Mouse (Mus musculus): ENCODE measurements at regions not wholly inside any gene's neighbourhood (a gene's known extent, or its start where the extent isn't known, plus 50 kb on each side); places are given as distances from the start of the nearest gene placed in this dataset.

DNA sequence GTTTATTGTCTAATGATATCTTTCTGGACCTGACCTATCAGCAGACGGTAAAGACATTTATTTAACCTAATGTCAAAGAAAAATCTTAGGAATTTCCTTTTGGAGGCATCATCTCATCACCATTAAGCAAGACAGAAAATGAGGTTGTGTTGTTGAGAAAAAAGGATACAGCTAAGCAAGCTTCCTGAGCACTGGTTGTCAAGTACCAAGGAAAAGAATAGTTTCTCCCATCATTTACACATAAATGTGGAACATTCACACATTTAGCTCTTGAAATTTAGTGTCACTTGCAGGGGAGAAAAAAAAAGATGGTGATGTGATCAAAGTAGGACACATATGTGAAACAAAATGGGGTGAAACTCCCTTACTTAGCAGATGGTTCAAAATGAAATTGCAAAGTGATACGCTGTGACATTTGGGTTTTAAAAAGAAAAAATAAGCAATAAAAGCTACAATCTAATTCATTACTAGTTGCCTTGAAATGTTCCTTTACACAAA is 157.7 kb upstream of the 1700009N14Rik start:
- Histone ChIP-seq H3K4me3 (ENCODE audit: insufficient read depth, low read depth, low read length) (no peak overlapping the region), H3K36me3 (ENCODE audit: control insufficient read depth, insufficient read depth, low read length) (no peaks in the 10 kb centered on the region), H3K9ac (ENCODE audit: low read depth, low read length) (no peak overlapping the region), H3K4me1 (ENCODE audit: control insufficient read depth, insufficient read depth, low read length) (no peaks in the 10 kb centered on the region), H3K27me3 (ENCODE audit: control insufficient read depth, insufficient read depth, low read length) (no peaks in the 10 kb centered on the region), H3K79me2 (ENCODE audit: control insufficient read depth, insufficient read depth, low read length) (no peaks in the 10 kb centered on the region), H3K27ac (replicated peaks; ENCODE audit: insufficient read depth, low read depth, low read length) (no peak overlapping the region)
- WGBS = 77% methylated on average over 2 of the region's 2 CpGs
- no peak for DNase-seq (ENCODE audit: extremely low read depth, low read depth, low spot score)
- no peak for TF ChIP-seq CTCF (IDR thresholded peaks at IDR 0.05; ENCODE audit: low read depth, low read length)
- TF ChIP-seq POLR2A (IDR thresholded peaks at IDR 0.05; ENCODE audit: extremely low read depth, insufficient read depth, low read length) = no peak

DNA sequence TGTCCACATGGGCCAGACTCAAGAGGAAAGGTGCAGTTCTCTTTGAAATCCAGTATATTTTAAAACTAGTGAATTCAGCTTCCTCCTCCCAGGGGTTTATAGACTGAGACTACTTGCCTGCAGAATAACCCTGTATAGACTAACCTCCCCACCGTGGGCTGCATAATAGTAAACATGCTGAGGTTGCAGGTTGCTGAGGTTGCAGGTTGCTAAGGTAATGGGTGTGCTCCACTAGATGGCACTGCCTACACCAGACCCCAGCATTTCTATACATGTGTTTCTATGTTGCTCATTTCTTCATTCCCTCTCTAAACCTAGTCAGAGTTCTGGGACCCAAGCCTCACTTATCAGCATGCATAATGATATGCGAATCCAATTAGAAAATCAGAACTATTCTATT is 140.0 kb upstream of the 1700009N14Rik start:
- no peak overlapping the region for H3K9ac ChIP-seq (ENCODE audit: low read depth, low read length)
- TF ChIP-seq CTCF (IDR thresholded peaks at IDR 0.05; ENCODE audit: low read depth, low read length) = peak; percentile 26; the same call in 1 of the 2 replicates
- no peak for TF ChIP-seq POLR2A (IDR thresholded peaks at IDR 0.05; ENCODE audit: extremely low read depth, insufficient read depth, low read length)
- no peaks in the 10 kb centered on the region for H3K4me1 ChIP-seq (ENCODE audit: control insufficient read depth, insufficient read depth, low read length)
- no peaks in the 10 kb centered on the region for H3K27me3 ChIP-seq (ENCODE audit: control insufficient read depth, insufficient read depth, low read length)
- H3K27ac ChIP-seq (replicated peaks; ENCODE audit: insufficient read depth, low read depth, low read length) = no peak overlapping the region
- H3K36me3 ChIP-seq (ENCODE audit: control insufficient read depth, insufficient read depth, low read length) = no peaks in the 10 kb centered on the region
- no peak overlapping the region for H3K4me3 ChIP-seq (ENCODE audit: insufficient read depth, low read depth, low read length)
- 28% methylated on average over 2 of the region's 2 CpGs for WGBS
- no peaks in the 10 kb centered on the region for H3K79me2 ChIP-seq (ENCODE audit: control insufficient read depth, insufficient read depth, low read length)
- peak; percentile 6 for DNase-seq (ENCODE audit: extremely low read depth, low read depth, low spot score)

DNA sequence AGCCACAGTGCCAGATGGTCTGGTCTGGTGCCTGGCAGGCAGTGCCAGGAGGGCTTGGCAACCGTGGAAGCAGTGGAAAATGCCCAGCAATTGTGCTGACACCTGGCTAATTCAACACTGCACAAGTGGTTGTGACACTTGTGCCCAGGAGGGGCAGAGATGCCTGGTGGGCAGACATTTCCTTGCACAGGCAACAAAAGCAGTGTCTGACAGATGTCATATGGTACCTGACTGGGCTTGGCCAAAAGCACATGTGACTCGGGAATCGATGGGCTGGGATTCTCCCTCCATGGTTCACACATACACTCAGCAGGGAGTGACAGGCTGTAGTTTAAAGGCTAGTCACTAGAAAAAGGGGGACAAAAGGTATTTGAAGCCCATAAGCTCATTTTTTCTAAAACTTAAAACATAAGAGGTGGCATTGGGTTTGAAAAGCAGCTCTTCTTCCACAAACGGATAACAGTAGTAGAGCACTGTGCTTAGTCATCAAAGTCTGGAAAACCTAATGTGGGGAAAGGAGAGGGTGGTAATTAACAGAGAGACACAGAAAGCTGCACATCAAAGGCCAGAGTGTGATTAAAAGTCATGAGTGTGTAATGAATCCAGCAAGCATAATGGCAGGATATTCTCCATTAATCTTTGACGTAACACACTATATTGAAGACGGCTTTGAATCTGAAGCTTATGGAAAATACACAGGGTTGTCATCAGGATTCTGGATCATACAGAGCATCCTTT is 105.5 kb upstream of the 1700009N14Rik start:
- 89% methylated on average over 6 of the region's 6 CpGs for WGBS
- DNase-seq (ENCODE audit: extremely low read depth, low read depth, low spot score) = no peak
- H3K9ac ChIP-seq (ENCODE audit: low read depth, low read length) = no peak overlapping the region
- H3K27me3 ChIP-seq (ENCODE audit: control insufficient read depth, insufficient read depth, low read length) = no peaks in the 10 kb centered on the region
- no peaks in the 10 kb centered on the region for H3K4me1 ChIP-seq (ENCODE audit: control insufficient read depth, insufficient read depth, low read length)
- TF ChIP-seq CTCF (IDR thresholded peaks at IDR 0.05; ENCODE audit: low read depth, low read length) = no peak
- TF ChIP-seq POLR2A (IDR thresholded peaks at IDR 0.05; ENCODE audit: extremely low read depth, insufficient read depth, low read length) = no peak
- no peak overlapping the region for H3K4me3 ChIP-seq (ENCODE audit: insufficient read depth, low read depth, low read length)
- H3K36me3 ChIP-seq (ENCODE audit: control insufficient read depth, insufficient read depth, low read length) = no peaks in the 10 kb centered on the region
- H3K27ac ChIP-seq (replicated peaks; ENCODE audit: insufficient read depth, low read depth, low read length) = no peak overlapping the region
- no peaks in the 10 kb centered on the region for H3K79me2 ChIP-seq (ENCODE audit: control insufficient read depth, insufficient read depth, low read length)

GRCm38 (mm10) chr4:39345139-39345412 is 105.0 kb upstream of the 1700009N14Rik start:
- no peak for DNase-seq (ENCODE audit: extremely low read depth, low read depth, low spot score)
- H3K27ac ChIP-seq (replicated peaks; ENCODE audit: insufficient read depth, low read depth, low read length) = no peak overlapping the region
- no peaks in the 10 kb centered on the region for H3K79me2 ChIP-seq (ENCODE audit: control insufficient read depth, insufficient read depth, low read length)
- H3K36me3 ChIP-seq (ENCODE audit: control insufficient read depth, insufficient read depth, low read length) = no peaks in the 10 kb centered on the region
- 53% methylated on average over 1 of the region's 1 CpGs for WGBS
- no peaks in the 10 kb centered on the region for H3K27me3 ChIP-seq (ENCODE audit: control insufficient read depth, insufficient read depth, low read length)
- H3K9ac ChIP-seq (ENCODE audit: low read depth, low read length) = no peak overlapping the region
- TF ChIP-seq CTCF (IDR thresholded peaks at IDR 0.05; ENCODE audit: low read depth, low read length) (no peak), POLR2A (IDR thresholded peaks at IDR 0.05; ENCODE audit: extremely low read depth, insufficient read depth, low read length) (no peak)
- no peaks in the 10 kb centered on the region for H3K4me1 ChIP-seq (ENCODE audit: control insufficient read depth, insufficient read depth, low read length)
- H3K4me3 ChIP-seq (ENCODE audit: insufficient read depth, low read depth, low read length) = no peak overlapping the region

GRCm38 (mm10) chr4:39368159-39368558 is 81.9 kb upstream of the 1700009N14Rik start:
- Histone ChIP-seq H3K79me2 (ENCODE audit: control insufficient read depth, insufficient read depth, low read length) (no peaks in the 10 kb centered on the region), H3K4me3 (ENCODE audit: insufficient read depth, low read depth, low read length) (no peak overlapping the region), H3K27me3 (ENCODE audit: control insufficient read depth, insufficient read depth, low read length) (no peaks in the 10 kb centered on the region), H3K36me3 (ENCODE audit: control insufficient read depth, insufficient read depth, low read length) (no peaks in the 10 kb centered on the region), H3K9ac (ENCODE audit: low read depth, low read length) (no peak overlapping the region), H3K27ac (replicated peaks; ENCODE audit: insufficient read depth, low read depth, low read length) (no peak overlapping the region), H3K4me1 (ENCODE audit: control insufficient read depth, insufficient read depth, low read length) (no peaks in the 10 kb centered on the region)
- no peak for TF ChIP-seq CTCF (IDR thresholded peaks at IDR 0.05; ENCODE audit: low read depth, low read length)
- no peak for TF ChIP-seq POLR2A (IDR thresholded peaks at IDR 0.05; ENCODE audit: extremely low read depth, insufficient read depth, low read length)
- WGBS = 82% methylated on average over 3 of the region's 3 CpGs
- no peak for DNase-seq (ENCODE audit: extremely low read depth, low read depth, low spot score)

- no peak overlapping the region for H3K4me3 ChIP-seq (ENCODE audit: insufficient read depth, low read depth, low read length)
- H3K9ac ChIP-seq (ENCODE audit: low read depth, low read length) = no peak overlapping the region
- no peaks in the 10 kb centered on the region for H3K27me3 ChIP-seq (ENCODE audit: control insufficient read depth, insufficient read depth, low read length)
- no peak for DNase-seq (ENCODE audit: extremely low read depth, low read depth, low spot score)
- no peaks in the 10 kb centered on the region for H3K4me1 ChIP-seq (ENCODE audit: control insufficient read depth, insufficient read depth, low read length)
- H3K36me3 ChIP-seq (ENCODE audit: control insufficient read depth, insufficient read depth, low read length) = no peaks in the 10 kb centered on the region
- no peak overlapping the region for H3K27ac ChIP-seq (replicated peaks; ENCODE audit: insufficient read depth, low read depth, low read length)
- WGBS = 60% methylated on average over 2 of the region's 2 CpGs
- H3K79me2 ChIP-seq (ENCODE audit: control insufficient read depth, insufficient read depth, low read length) = no peaks in the 10 kb centered on the region
- TF ChIP-seq CTCF (IDR thresholded peaks at IDR 0.05; ENCODE audit: low read depth, low read length) = no peak
- no peak for TF ChIP-seq POLR2A (IDR thresholded peaks at IDR 0.05; ENCODE audit: extremely low read depth, insufficient read depth, low read length)
These were observed 69.3 kb upstream of the 1700009N14Rik start for GRCm38 (mm10) chr4:39380771-39381170.
